Mouse (Mus musculus): ENCODE results near the gene 4933416C03Rik.

Gene 4933416C03Rik

GRCm38 (mm10) chr10:116078636-116079035 is 35.1 kb downstream of the 4933416C03Rik start:
- no peak for DNase-seq

- no peak for DNase-seq
Observed at GRCm38 (mm10) chr10:116075954-116076353, 37.8 kb downstream of the 4933416C03Rik start.
